Comparison of ENCODE assay signal across 23 mouse cellular contexts in the genomic region with DNA sequence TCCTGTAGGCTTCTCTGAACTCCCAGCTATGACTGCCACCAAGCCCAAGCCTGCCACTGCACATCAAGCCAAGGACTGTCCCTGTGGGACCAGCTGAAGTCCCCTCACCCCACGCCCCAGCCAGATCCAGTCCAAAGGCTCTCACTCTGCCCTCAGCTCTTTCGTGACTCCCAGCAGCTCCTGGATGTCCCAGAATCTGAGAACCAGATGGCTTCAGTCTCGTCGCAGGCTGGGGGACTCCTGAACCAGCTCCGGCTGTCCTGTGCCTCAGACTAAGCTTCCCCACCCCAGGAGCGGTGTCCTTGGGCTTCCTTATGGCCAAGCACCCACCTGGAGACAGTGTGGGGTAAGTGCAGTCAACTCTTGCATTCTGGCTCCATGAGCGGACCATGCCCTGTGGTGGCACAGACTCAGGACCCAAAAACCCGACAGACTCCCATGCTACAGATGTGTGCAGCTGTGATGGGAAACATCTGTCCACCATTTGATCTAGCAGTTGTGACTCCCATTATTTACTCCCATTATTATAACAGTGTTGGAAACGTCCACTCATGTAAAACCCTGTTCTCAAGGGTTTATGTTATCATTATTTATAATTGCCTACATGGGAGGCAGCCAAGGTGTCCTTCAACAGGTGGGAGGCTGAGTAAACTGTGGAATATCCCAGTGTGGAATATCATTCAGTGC. TPM values are rescaled to one million over a fixed set of nuclear protein-coding genes. Genes with fewer than 3 reads are reported as not detected.
"Had no signal": no experiment of that assay in that cellular context is flagged by ENCODE, and none has a peak within 500 bp of the region (broad histone marks: within the 10 kb centered on the region; RNA-seq: fewer than 3 reads in every experiment).

No protein-coding gene starts in this region.

- H3K9ac ChIP-seq: liver, embryonic 13.5 days; liver, embryonic 15.5 days; liver, postnatal 0 days; midbrain, embryonic 13.5 days; midbrain, embryonic 15.5 days; neural tube, embryonic 12.5 days; stomach, embryonic 15.5 days had no signal

- H3K9me3 ChIP-seq: liver, embryonic 13.5 days; liver, embryonic 15.5 days; megakaryocyte, embryonic 14.5 days; midbrain, embryonic 13.5 days; midbrain, embryonic 15.5 days; neural tube, embryonic 12.5 days; stomach, embryonic 15.5 days had no signal

- H3K27me3 ChIP-seq: liver, embryonic 13.5 days; liver, embryonic 15.5 days; midbrain, embryonic 15.5 days; neural tube, embryonic 12.5 days; stomach, embryonic 15.5 days had no signal

- DNase-seq: liver, embryonic 13.5 days; liver, postnatal 0 days; right cerebral cortex, postnatal 14 days; thymus, adult 2 months; thymus, postnatal 25 days; thymus, postnatal 4 days had no signal

- ATAC-seq: liver, postnatal 0 days; midbrain, embryonic 13.5 days; midbrain, embryonic 15.5 days had no signal

- H3K4me3 ChIP-seq: liver, embryonic 13.5 days; liver, embryonic 15.5 days; megakaryocyte, embryonic 14.5 days; midbrain, embryonic 13.5 days; midbrain, embryonic 15.5 days; neural tube, embryonic 12.5 days; stomach, embryonic 15.5 days had no signal

- H3K4me1 ChIP-seq: liver, embryonic 13.5 days; liver, embryonic 15.5 days; midbrain, embryonic 13.5 days; midbrain, embryonic 15.5 days; neural tube, embryonic 12.5 days had no signal

- H3K36me3 ChIP-seq: liver, embryonic 13.5 days; liver, embryonic 15.5 days; midbrain, embryonic 13.5 days; midbrain, embryonic 15.5 days; neural tube, embryonic 12.5 days; stomach, embryonic 15.5 days had no signal

- H3K4me2 ChIP-seq: liver, embryonic 11.5 days; liver, embryonic 13.5 days; liver, embryonic 15.5 days; midbrain, embryonic 11.5 days; midbrain, embryonic 13.5 days; midbrain, embryonic 15.5 days; neural tube, embryonic 12.5 days; stomach, embryonic 15.5 days had no signal

- H3K27ac ChIP-seq: liver, embryonic 13.5 days; liver, embryonic 15.5 days; macrophage; midbrain, embryonic 13.5 days; midbrain, embryonic 15.5 days; neural tube, embryonic 12.5 days; stomach, embryonic 15.5 days; stomach, postnatal 0 days had no signal

RNA-seq across cellular contexts. Expression of a gene that starts 9.2 kb away (rescaled TPM):
- total RNA-seq: megakaryocyte progenitor cell, adult 5-6 weeks; monocyte, adult 5-6 weeks had no signal
- polyA plus RNA-seq: macrophage had no signal

RNA-seq across cellular contexts. Expression of a gene that starts 25.2 kb away (rescaled TPM):
- total RNA-seq: megakaryocyte progenitor cell, adult 5-6 weeks; midbrain, postnatal 0 days; monocyte, adult 5-6 weeks; neutrophil, adult 5-6 weeks had no signal
- polyA plus RNA-seq: liver, embryonic 11.5 days; liver, embryonic 13.5 days; liver, embryonic 15.5 days; liver, postnatal 0 days; macrophage; midbrain, embryonic 11.5 days; midbrain, embryonic 13.5 days; midbrain, embryonic 15.5 days; neural tube, embryonic 12.5 days; neural tube, embryonic 14.5 days; spleen, adult 2 months; stomach, embryonic 15.5 days; stomach, postnatal 0 days; thymus, adult 2 months; urinary bladder, adult 2 months had no signal
